Mouse (Mus musculus) CD4-positive naive resting alpha-beta T cell, adult 57 days (primary cell): ENCODE measurements around the gene Cldn11. TPM values are rescaled to one million over a fixed set of nuclear protein-coding genes. Genes with fewer than 3 reads are reported as not detected.

Experiments
- total RNA-seq: library from RNA; stranded (reverse); gene quantifications from one replicate; pipeline ENCODE4 v1.2.4, GENCODE M21; 2023

The Cldn11 gene
- total RNA-seq = not detected

DNA sequence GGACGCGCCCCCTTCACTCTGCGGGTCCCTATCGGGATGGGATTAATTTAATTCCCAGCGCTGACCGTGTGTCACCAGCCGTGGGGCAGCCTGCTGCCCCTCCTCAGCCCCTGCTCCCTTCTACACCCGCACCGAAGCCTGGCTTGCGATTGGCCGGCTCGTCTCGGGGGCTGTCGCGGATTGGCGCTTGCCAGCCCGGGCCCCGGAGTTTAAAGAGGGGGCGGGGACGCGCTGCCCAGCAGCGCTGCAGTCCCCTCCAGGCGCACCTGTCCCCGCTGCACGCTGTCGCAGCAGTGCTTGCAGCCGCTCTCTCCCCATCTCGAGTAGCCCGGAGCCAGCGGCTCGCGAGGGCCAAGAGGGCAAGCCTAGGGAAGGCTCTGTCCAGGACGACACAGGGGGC is at the start of gene Cldn11:
TSS of gene Cldn11 (plus strand) at position 215 of the 400 bp plus-strand sequence.

Other genes starting within 250 kb of the Cldn11 start
- 83.2 TPM for gene Phc3, start 180.5 kb upstream of the Cldn11 start, total RNA-seq
- 14.1 TPM for gene Prkci, start 154.2 kb upstream of the Cldn11 start, total RNA-seq
- gene Skil, start 54.9 kb upstream of the Cldn11 start, total RNA-seq = 147 TPM
- gene Slc7a14, start 160.5 kb downstream of the Cldn11 start, total RNA-seq = 0.24 TPM